Mouse (Mus musculus) heart, postnatal 0 days (tissue): ENCODE results near the gene Krt35. TPM values are rescaled to one million over a fixed set of nuclear protein-coding genes. Genes with fewer than 3 reads are reported as not detected.

Source experiments
- ATAC-seq: fragments of 200-750 bp; cut with Nextera tagmentation; 2 replicates; pipeline ENCODE4 v1.8.0; 2017; ENCODE audit warnings: low read depth, moderate number of reproducible peaks, moderate library complexity; ENCODE audit not compliant: insufficient read depth
- DNase-seq: peaks from one replicate; pipeline ENCODE4 v3.0.0-alpha.2; 2016; ENCODE audit warnings: low spot score
- H3K27ac ChIP-seq: fragments of 300-500 bp; sonication (generic); 2 replicates; pipeline ENCODE4 v1.5.1; 2014; ENCODE audit warnings: low read depth, mild to moderate bottlenecking
- H3K27me3 ChIP-seq: fragments of 300-500 bp; sonication (generic); 2 replicates; pipeline ENCODE4 v1.6.1; 2014; ENCODE audit warnings: low read length, mixed read lengths; ENCODE audit not compliant: control insufficient read depth, insufficient read depth
- H3K36me3 ChIP-seq: fragments of 300-500 bp; sonication (generic); replicated peaks from 2 replicates; pipeline ENCODE4 v1.6.1; 2014; ENCODE audit warnings: low read length, mixed read lengths; ENCODE audit not compliant: control insufficient read depth, insufficient read depth
- H3K4me1 ChIP-seq: fragments of 300-500 bp; sonication (generic); 2 replicates; pipeline ENCODE4 v1.6.1; 2014; ENCODE audit warnings: antibody characterized with exemption; ENCODE audit not compliant: control insufficient read depth, insufficient read depth
- H3K4me2 ChIP-seq: fragments of 300-500 bp; sonication (generic); 2 replicates; pipeline ENCODE4 v1.6.1; 2014; ENCODE audit warnings: low read depth, mild to moderate bottlenecking, low read length, moderate library complexity
- H3K4me3 ChIP-seq: fragments of 300-500 bp; sonication (generic); 2 replicates; pipeline ENCODE4 v1.5.1; 2014; ENCODE audit warnings: low read depth, low read length
- H3K9ac ChIP-seq: fragments of 300-500 bp; sonication (generic); replicated peaks from 2 replicates; pipeline ENCODE4 v1.6.1; 2014; ENCODE audit warnings: low read depth, low read length, mixed read lengths
- H3K9me3 ChIP-seq: fragments of 300-500 bp; sonication (generic); replicated peaks from 2 replicates; pipeline ENCODE4 v1.6.1; 2016; ENCODE audit warnings: low read length; ENCODE audit not compliant: control insufficient read depth
- CTCF ChIP-seq: IDR thresholded peaks from 2 replicates; pipeline ENCODE4 v1.5.1; 2016; ENCODE audit warnings: antibody characterized with exemption, control low read depth, low read depth
- EP300 ChIP-seq: IDR thresholded peaks from 2 replicates; pipeline ENCODE4 v1.6.1; 2016; ENCODE audit warnings: antibody characterized with exemption, low read depth
- WGBS: fragments of 180-500 bp; shearing (Covaris S2); extraction: QIAGEN DNeasy Blood & Tissue Kit; methylation state at CpG from one replicate; pipeline ENCODE4 v1.1.7; 2014; 5-methylcytosine and 5-hydroxymethylcytosine counted together
- polyA plus RNA-seq: library from polyadenylated mRNA; unstranded; fragments of >200 nt; fragmentation: Nextera tagmentation; extraction: Ambion mirVana; gene quantifications from 2 replicates; pipeline ENCODE4 v1.2.1, GENCODE M21; 2015
- total RNA-seq: library from RNA; depleted of rRNA; stranded (reverse); fragments of >200 nt; gene quantifications from 2 replicates; pipeline ENCODE4 v1.2.3, GENCODE M21; 2014; ENCODE audit warnings: low replicate concordance; rRNA removed

Krt35 gene
- total RNA-seq, result not detected in 2 replicates
- not detected in 2 replicates for polyA plus RNA-seq

DNA sequence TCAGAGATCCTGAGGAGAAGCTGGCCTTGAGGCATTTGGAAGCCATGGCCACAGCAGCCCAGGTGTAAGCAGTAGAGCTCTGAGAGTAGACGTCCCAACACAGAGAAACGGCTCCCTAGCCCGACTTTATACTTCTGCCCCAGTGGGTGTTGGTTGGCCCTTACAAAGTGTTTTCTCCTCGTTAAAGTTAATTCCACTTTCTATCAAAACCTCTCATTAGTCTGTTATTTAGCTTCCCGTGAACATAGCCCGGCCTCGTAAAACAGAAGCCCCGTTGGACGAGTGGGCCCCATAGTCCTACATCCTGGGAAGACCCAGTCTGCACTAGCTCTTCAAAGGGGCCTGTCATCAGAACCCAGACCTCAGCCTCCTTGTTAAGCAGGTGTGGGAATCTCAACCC, at the start of gene Krt35:
Krt35 (minus strand) TSS at position 101 of the 400 bp plus-strand sequence.
- Histone ChIP-seq H3K27me3 (no peaks in the 10 kb centered on the region), H3K4me2 (no peak within 1 kb of the TSS), H3K4me3 (no peak within 1 kb of the TSS), H3K36me3 (no peaks in the 10 kb centered on the region), H3K9ac (no peak within 1 kb of the TSS), H3K9me3 (no peaks in the 10 kb centered on the region), H3K27ac (no peak within 1 kb of the TSS), H3K4me1 (no peaks in the 10 kb centered on the region)
- no peak for TF ChIP-seq CTCF
- no peak for TF ChIP-seq EP300
- DNase-seq (no peak), ATAC-seq (no peak)
- WGBS, result 81% methylated on average over 9 of the region's 9 CpGs

DNA sequence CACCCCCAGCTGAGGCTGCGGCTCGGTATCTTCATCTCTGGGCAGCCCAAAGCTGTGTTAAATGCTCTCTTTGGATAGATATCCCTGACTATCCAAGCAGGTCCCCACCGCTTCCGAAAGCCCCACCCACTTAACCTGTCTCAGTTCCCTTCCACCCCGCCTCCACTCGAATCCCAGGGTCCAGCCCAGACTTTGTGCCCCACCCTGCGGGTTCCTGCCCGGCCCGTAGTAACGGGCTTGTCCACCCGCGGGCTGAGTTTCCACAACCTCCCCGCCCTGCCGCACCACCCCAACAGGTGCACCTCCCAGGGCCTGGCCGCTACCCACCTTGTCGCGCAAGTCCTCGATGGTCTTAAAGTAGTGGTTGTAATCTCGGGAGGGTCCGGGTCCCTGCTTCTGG, 49.1 kb upstream of the Krt35 start:
- Histone ChIP-seq H3K4me2 (peak overlapping the region; percentile 66), H3K27me3 (peaks cover 10% of the 10 kb centered on the region; the same call in 1 of the 2 replicates), H3K4me1 (peaks cover 14% of the 10 kb centered on the region), H3K4me3 (peak overlapping the region; percentile 45), H3K9me3 (no peaks in the 10 kb centered on the region), H3K9ac (0 out of 2 replicates have a peak overlapping the region, but pooled peaks have one; percentile 30), H3K27ac (no peak overlapping the region), H3K36me3 (no peaks in the 10 kb centered on the region)
- TF ChIP-seq CTCF (no peak), EP300 (no peak)
- DNase-seq, result no peak
- WGBS, result 0% methylated on average over 20 of the region's 20 CpGs
- ATAC-seq, result no peak

DNA sequence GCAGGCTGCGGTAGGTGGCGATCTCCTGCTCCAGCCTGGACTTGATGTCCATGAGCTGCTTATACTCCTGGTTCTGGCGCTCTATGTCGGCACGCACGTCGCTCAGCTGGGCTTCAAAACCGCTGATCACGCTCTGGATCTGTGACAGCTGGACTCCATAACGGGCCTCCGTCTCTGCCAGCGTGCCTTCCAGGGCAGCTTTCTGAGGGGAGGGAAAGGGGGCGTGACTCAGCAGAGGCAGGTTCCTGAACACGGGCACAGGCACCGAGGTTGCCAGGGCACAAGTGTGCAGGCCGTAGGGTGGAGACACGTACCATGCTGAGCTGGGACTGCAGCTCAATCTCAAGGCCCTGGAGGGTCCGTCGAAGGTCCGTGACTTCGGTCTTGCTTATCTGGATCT, 44.9 kb upstream of the Krt35 start:
- Histone ChIP-seq H3K4me3 (no peak overlapping the region), H3K9ac (no peak overlapping the region), H3K4me2 (no peak overlapping the region), H3K4me1 (peaks cover 10% of the 10 kb centered on the region), H3K27ac (no peak overlapping the region), H3K27me3 (peaks cover 10% of the 10 kb centered on the region; the same call in 1 of the 2 replicates), H3K36me3 (no peaks in the 10 kb centered on the region), H3K9me3 (no peaks in the 10 kb centered on the region)
- no peak for ATAC-seq
- 74% methylated on average over 21 of the region's 21 CpGs for WGBS
- TF ChIP-seq CTCF (no peak), EP300 (no peak)
- DNase-seq, result no peak

DNA sequence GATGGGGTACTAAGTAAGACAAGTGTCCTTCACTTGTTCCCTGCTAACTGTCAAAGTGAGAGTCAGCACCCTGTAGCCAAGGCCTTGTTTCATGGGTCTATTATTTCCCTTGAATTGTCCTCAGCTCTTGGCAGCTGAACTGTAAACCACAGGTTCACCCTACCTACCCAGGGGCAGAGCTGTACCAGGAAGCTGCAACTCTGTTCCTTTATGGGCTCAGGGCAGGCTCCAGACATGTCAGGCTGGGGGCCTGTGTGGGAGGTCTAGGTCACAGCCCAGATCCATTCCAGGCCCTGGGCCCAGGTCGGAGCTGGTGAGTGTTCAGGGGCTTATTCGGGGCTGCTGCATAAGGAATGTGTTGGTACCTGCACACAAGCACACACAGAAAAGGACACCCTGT, 43.4 kb upstream of the Krt35 start:
- H3K4me3 ChIP-seq, result no peak overlapping the region
- WGBS, result 52% methylated on average over 2 of the region's 2 CpGs
- 0 out of 2 replicates have a peak, but pooled peaks cover 4% of the 10 kb centered on the region for H3K27me3 ChIP-seq
- TF ChIP-seq CTCF (no peak), EP300 (no peak)
- H3K27ac ChIP-seq, result no peak overlapping the region
- no peak overlapping the region for H3K4me2 ChIP-seq
- H3K9me3 ChIP-seq, result no peaks in the 10 kb centered on the region
- no peaks in the 10 kb centered on the region for H3K36me3 ChIP-seq
- ATAC-seq (no peak), DNase-seq (no peak)
- H3K9ac ChIP-seq, result no peak overlapping the region
- H3K4me1 ChIP-seq, result no peaks in the 10 kb centered on the region

DNA sequence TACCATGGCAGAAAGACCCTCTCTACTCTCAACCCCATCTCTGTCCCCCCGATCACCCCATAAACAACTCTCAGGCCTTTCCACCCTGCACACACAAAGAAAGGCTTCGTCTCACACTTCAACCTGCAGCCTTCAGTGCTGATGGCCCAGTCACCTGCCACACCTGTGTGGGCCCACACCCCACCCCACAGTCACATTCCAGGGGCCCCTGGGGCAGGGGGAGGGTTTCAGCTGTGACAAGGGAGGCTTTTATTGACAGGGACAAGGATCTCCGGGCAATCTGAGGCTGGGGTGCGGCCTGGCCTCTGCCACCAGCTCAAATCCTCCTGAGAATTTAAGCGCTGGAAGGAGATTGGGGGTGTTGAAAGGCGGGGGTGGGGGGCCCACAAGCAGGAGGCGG, 42.8 kb upstream of the Krt35 start:
- TF ChIP-seq CTCF (no peak), EP300 (no peak)
- no peak for ATAC-seq
- Histone ChIP-seq H3K9ac (no peak overlapping the region), H3K4me1 (no peaks in the 10 kb centered on the region), H3K27ac (no peak overlapping the region), H3K4me3 (no peak overlapping the region), H3K36me3 (no peaks in the 10 kb centered on the region), H3K9me3 (no peaks in the 10 kb centered on the region), H3K4me2 (no peak overlapping the region), H3K27me3 (0 out of 2 replicates have a peak, but pooled peaks cover 9% of the 10 kb centered on the region)
- no peak for DNase-seq
- 57% methylated on average over 7 of the region's 7 CpGs for WGBS

DNA sequence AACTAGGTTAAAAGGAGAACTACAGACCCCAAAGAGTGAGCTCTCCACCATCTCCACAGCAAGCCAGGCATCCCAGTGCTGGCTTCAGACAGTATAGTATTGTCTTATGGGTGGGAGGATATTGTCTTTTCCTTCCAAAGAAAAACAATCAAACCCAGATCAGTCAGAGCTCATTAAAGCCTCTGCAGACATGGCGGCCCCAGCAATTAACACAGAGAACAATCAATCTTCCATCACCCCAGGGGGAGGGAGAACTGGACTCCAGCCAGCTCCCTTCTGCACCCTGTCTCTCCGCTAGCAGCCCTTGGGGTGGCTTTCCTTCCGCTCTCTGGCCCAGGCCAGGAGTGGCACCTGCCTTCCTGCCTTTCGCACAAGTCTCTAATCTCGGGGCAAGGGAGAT, 41.7 kb upstream of the Krt35 start:
- ATAC-seq, result no peak
- Histone ChIP-seq H3K9ac (no peak overlapping the region), H3K27ac (no peak overlapping the region), H3K4me2 (no peak overlapping the region), H3K36me3 (no peaks in the 10 kb centered on the region), H3K27me3 (0 out of 2 replicates have a peak, but pooled peaks cover 17% of the 10 kb centered on the region), H3K9me3 (no peaks in the 10 kb centered on the region), H3K4me3 (no peak overlapping the region), H3K4me1 (no peaks in the 10 kb centered on the region)
- WGBS, result 51% methylated on average over 5 of the region's 5 CpGs
- TF ChIP-seq EP300 (no peak), CTCF (no peak)
- DNase-seq, result no peak
